In the genomic region with DNA sequence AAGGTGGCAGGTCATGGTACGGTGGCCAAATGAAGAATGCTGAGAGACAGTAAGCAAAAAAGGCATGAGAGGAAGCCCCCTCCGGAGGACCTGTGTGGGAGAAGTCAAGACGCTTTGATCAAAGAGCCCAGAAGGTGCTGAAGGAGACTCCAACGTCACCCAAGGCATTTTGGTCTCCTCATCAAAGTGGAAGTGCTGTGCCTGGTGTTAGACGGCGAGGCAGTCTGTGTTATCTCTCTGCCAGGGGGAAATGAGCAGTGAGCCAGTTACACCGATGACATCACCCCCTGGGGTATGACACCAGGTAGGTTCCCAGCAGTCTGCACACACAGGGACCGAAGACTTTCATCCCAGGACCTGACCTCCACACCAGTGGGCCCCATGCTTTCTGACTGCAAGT, we compare ENCODE assay signal across 11 mouse cellular contexts. TPM values are rescaled to one million over a fixed set of nuclear protein-coding genes. Genes with fewer than 3 reads are reported as not detected.
DNase-seq lines count a peak whose midpoint lies in the region; ATAC-seq and TF ChIP-seq lines count a peak whose summit lies in the region.
"Had no signal": no experiment of that assay in that cellular context is flagged by ENCODE, and none has a peak within 500 bp of the region (broad histone marks: within the 10 kb centered on the region; RNA-seq: fewer than 3 reads in every experiment).

No protein-coding gene starts in this region.

- no peak overlapping the region for H3K4me3 ChIP-seq in heart, embryonic 13.5 days
- no peak overlapping the region for H3K4me3 ChIP-seq in forebrain, postnatal 0 days (ENCODE audit: low read depth, low read length)

- H3K9ac ChIP-seq in heart, embryonic 13.5 days: no peak overlapping the region
- H3K9ac ChIP-seq in forebrain, postnatal 0 days: no peak overlapping the region

- no peak for TF ChIP-seq CTCF in forebrain, postnatal 0 days (IDR thresholded peaks at IDR 0.05; ENCODE audit: low read depth)

- DNase-seq in heart, postnatal 14 days: no peak
- DNase-seq in CD4-positive, CD25-positive, alpha-beta regulatory T cell, adult 2 months (ENCODE audit: low read depth, low spot score): peak; percentile 76
- peak; percentile 46 for DNase-seq in brain, adult 2 months (ENCODE audit: low read depth, low spot score)
- DNase-seq in natural killer cell, adult 2 months (ENCODE audit: low spot score in 2 of 2): peak; percentile 56 to 62
- DNase-seq in embryo, embryonic 9.5 days (ENCODE audit: extremely low spot score): no peak
- DNase-seq in adrenal gland, postnatal 14 days: no peak
- no peak for DNase-seq in forebrain, postnatal 0 days
- DNase-seq: adrenal gland, adult 2 months; cerebellum, postnatal 25 days; gastrocnemius, postnatal 25 days had no signal

- ATAC-seq in heart, embryonic 13.5 days (ENCODE audit: extremely low read depth, insufficient number of reproducible peaks, low FRiP score, low TSS enrichment): no peak
- ATAC-seq in forebrain, postnatal 0 days: no peak

- no peaks in the 10 kb centered on the region for H3K27me3 ChIP-seq in heart, embryonic 13.5 days (replicated peaks)
- no peaks in the 10 kb centered on the region for H3K27me3 ChIP-seq in forebrain, postnatal 0 days (ENCODE audit: insufficient read depth, low read length)

- peaks cover 53% of the 10 kb centered on the region for H3K4me1 ChIP-seq in heart, embryonic 13.5 days
- H3K4me1 ChIP-seq in forebrain, postnatal 0 days (ENCODE audit: insufficient read depth): no peaks in the 10 kb centered on the region

- 14% methylated on average over 8 of the region's 8 CpGs for WGBS in heart, embryonic 13.5 days
- 65% methylated on average over 8 of the region's 8 CpGs for WGBS in forebrain, postnatal 0 days

- H3K4me2 ChIP-seq in heart, embryonic 13.5 days: peak overlapping the region; percentile 40
- H3K4me2 ChIP-seq in forebrain, postnatal 0 days (ENCODE audit: low read depth): no peak overlapping the region

- H3K36me3 ChIP-seq in heart, embryonic 13.5 days: no peaks in the 10 kb centered on the region
- H3K36me3 ChIP-seq in forebrain, postnatal 0 days (ENCODE audit: insufficient read depth): no peaks in the 10 kb centered on the region

- H3K9me3 ChIP-seq in heart, embryonic 13.5 days: no peaks in the 10 kb centered on the region
- H3K9me3 ChIP-seq in forebrain, postnatal 0 days (ENCODE audit: low read length): no peaks in the 10 kb centered on the region

- intact Hi-C loops in heart, postnatal 14 days (cut with DNase I): no loop called here

- H3K27ac ChIP-seq in heart, embryonic 13.5 days (replicated peaks): no peak overlapping the region
- H3K27ac ChIP-seq in forebrain, postnatal 0 days (ENCODE audit: low read depth, low read length): no peak overlapping the region

RNA-seq across cellular contexts. Expression of a gene that starts 52.3 kb away (rescaled TPM):
- 4.3 and 6.4 TPM in 2 replicates for polyA plus RNA-seq in heart, embryonic 13.5 days (2015; fragmentation: Nextera tagmentation; extraction: Ambion mirVana)
- total RNA-seq in heart, postnatal 14 days (2021): 10 to 100 TPM; 10.7 to 13.0 TPM
- total RNA-seq in adrenal gland, postnatal 14 days (2021): 72.0 and 79.8 TPM in 2 replicates
- total RNA-seq in forebrain, postnatal 0 days (2014; rRNA removed): 47.5 and 66.5 TPM in 2 replicates
- 47.6 and 50.8 TPM in 2 replicates for polyA plus RNA-seq in forebrain, postnatal 0 days (2015; fragmentation: Nextera tagmentation; extraction: Ambion mirVana)

Comparison
In these comparisons a context has a peak if more than half of its experiments do, and no peak if none do; other contexts are left out.
1. DNase-seq: peak in CD4-positive, CD25-positive, alpha-beta regulatory T cell, adult 2 months (single experiment), brain, adult 2 months (single experiment) and natural killer cell, adult 2 months (2 of 2); none in heart, postnatal 14 days (0 of 2), embryo, embryonic 9.5 days (single experiment), adrenal gland, postnatal 14 days (single experiment) and forebrain, postnatal 0 days (single experiment).